Mouse (Mus musculus): Measurements from ENCODE around the gene Gm45837. TPM values are rescaled to one million over a fixed set of nuclear protein-coding genes. Genes with fewer than 3 reads are reported as not detected.

Gene Gm45837
- total RNA-seq, 1 experiment = not detected

- no peak overlapping the region for H3K27ac ChIP-seq (ENCODE audit: insufficient read depth, low read depth, low read length, poor library complexity, severe bottlenecking)
- no peak overlapping the region for H3K9ac ChIP-seq (ENCODE audit: insufficient read depth, low read depth, low read length, poor library complexity, severe bottlenecking)
- H3K36me3 ChIP-seq (ENCODE audit: control insufficient read depth, insufficient read depth, low read length, poor library complexity, severe bottlenecking) = no peaks in the 10 kb centered on the region
- peaks cover 0 to 3% of the 10 kb centered on the region in 2 experiments; a peak in 1 of 4 replicates for H3K4me1 ChIP-seq (ENCODE audit: control insufficient read depth in 2 of 2, insufficient read depth in 2 of 2, low read length in 2 of 2, poor library complexity in 1 of 2)
- DNase-seq (ENCODE audit: low read depth, low spot score) = no peak
- in situ Hi-C loops (cut with MboI; ENCODE audit: low sequenced_read_pairs in 2 of 2, unreplicated experiment in 2 of 2) = no loop called here
- no peaks in the 10 kb centered on the region for H3K9me3 ChIP-seq (ENCODE audit: control insufficient read depth, insufficient read depth, low read depth, low read length)
- no peak overlapping the region for H3K4me3 ChIP-seq (ENCODE audit: insufficient read depth in 1 of 2, low read depth in 1 of 2, low read length in 2 of 2, poor library complexity in 1 of 2, severe bottlenecking in 1 of 2)
- TF ChIP-seq ZC3H11A (IDR thresholded peaks at IDR 0.05; ENCODE audit: borderline replicate concordance, low read depth, low read length) (no peak), MAFK (IDR thresholded peaks at IDR 0.05; ENCODE audit: insufficient read depth, low read depth, low read length) (no peak), HCFC1 (IDR thresholded peaks at IDR 0.05; ENCODE audit: borderline replicate concordance, insufficient read depth, low read length) (no peak), CHD2 (IDR thresholded peaks at IDR 0.05; ENCODE audit: low read depth, low read length) (no peak), ZNF384 (IDR thresholded peaks at IDR 0.05; ENCODE audit: low read depth, low read length) (no peak)
Observed at GRCm38 (mm10) chr7:101480671-101481070, 70.0 kb downstream of the Gm45837 start.

- in situ Hi-C loops (cut with MboI; ENCODE audit: low sequenced_read_pairs in 2 of 2, unreplicated experiment in 2 of 2) = no loop called here
- TF ChIP-seq MAFK (IDR thresholded peaks at IDR 0.05; ENCODE audit: insufficient read depth, low read depth, low read length) (no peak), CHD2 (IDR thresholded peaks at IDR 0.05; ENCODE audit: low read depth, low read length) (no peak), HCFC1 (IDR thresholded peaks at IDR 0.05; ENCODE audit: borderline replicate concordance, insufficient read depth, low read length) (no peak), ZC3H11A (IDR thresholded peaks at IDR 0.05; ENCODE audit: borderline replicate concordance, low read depth, low read length) (no peak), ZNF384 (IDR thresholded peaks at IDR 0.05; ENCODE audit: low read depth, low read length) (no peak)
- Histone ChIP-seq H3K36me3 (ENCODE audit: control insufficient read depth, insufficient read depth, low read length, poor library complexity, severe bottlenecking) (no peaks in the 10 kb centered on the region), H3K27ac (ENCODE audit: insufficient read depth, low read depth, low read length, poor library complexity, severe bottlenecking) (no peak overlapping the region), H3K9ac (ENCODE audit: insufficient read depth, low read depth, low read length, poor library complexity, severe bottlenecking) (no peak overlapping the region), H3K4me3 (ENCODE audit: insufficient read depth in 1 of 2, low read depth in 1 of 2, low read length in 2 of 2, poor library complexity in 1 of 2, severe bottlenecking in 1 of 2) (no peak overlapping the region), H3K9me3 (ENCODE audit: control insufficient read depth, insufficient read depth, low read depth, low read length) (no peaks in the 10 kb centered on the region), H3K4me1 (ENCODE audit: control insufficient read depth in 2 of 2, insufficient read depth in 2 of 2, low read length in 2 of 2, poor library complexity in 1 of 2) (peaks cover 0 to 4% of the 10 kb centered on the region in 2 experiments; a peak in 1 of 4 replicates)
- no peak for DNase-seq (ENCODE audit: low read depth, low spot score)
Observed at GRCm38 (mm10) chr7:101481872-101482498, 71.3 kb downstream of the Gm45837 start.

DNA sequence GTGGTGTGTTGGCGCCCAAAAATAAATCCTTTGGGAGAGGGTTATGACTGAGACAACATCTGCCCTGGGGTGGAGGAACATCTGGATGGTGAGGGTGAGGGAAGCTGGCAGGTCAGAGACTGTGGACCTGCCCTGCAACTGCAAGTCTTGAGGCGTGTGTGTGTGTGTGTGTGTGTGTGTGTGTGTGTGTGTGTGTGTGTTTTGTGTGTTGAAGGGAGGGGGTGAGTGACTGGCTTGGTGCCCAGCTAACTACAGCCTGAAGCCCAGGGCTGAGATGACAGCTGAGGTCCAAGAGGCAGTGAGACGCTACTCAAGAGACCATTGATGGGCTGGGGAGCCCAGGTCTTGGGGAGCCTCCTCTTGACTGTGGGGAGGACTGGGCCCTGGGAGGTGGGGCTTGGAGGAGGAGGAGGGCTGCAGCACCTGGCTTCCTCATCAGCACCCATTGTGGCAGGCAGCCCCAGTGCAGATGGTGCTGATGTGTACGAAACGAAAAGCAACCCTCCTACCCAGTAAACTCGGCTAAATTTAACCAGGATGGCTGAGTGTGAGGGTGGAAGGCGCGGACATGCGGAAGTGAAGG lies 71.9 kb downstream of the Gm45837 start:
- Histone ChIP-seq H3K27ac (ENCODE audit: insufficient read depth, low read depth, low read length, poor library complexity, severe bottlenecking) (no peak overlapping the region), H3K9ac (ENCODE audit: insufficient read depth, low read depth, low read length, poor library complexity, severe bottlenecking) (no peak overlapping the region), H3K4me3 (ENCODE audit: insufficient read depth in 1 of 2, low read depth in 1 of 2, low read length in 2 of 2, poor library complexity in 1 of 2, severe bottlenecking in 1 of 2) (no peak overlapping the region), H3K9me3 (ENCODE audit: control insufficient read depth, insufficient read depth, low read depth, low read length) (no peaks in the 10 kb centered on the region), H3K4me1 (ENCODE audit: control insufficient read depth in 2 of 2, insufficient read depth in 2 of 2, low read length in 2 of 2, poor library complexity in 1 of 2) (peaks cover 0 to 6% of the 10 kb centered on the region in 2 experiments; a peak in 1 of 4 replicates), H3K36me3 (ENCODE audit: control insufficient read depth, insufficient read depth, low read length, poor library complexity, severe bottlenecking) (no peaks in the 10 kb centered on the region)
- DNase-seq (ENCODE audit: low read depth, low spot score) = no peak
- in situ Hi-C loops (cut with MboI; ENCODE audit: low sequenced_read_pairs in 2 of 2, unreplicated experiment in 2 of 2) = no loop called here
- TF ChIP-seq CHD2 (IDR thresholded peaks at IDR 0.05; ENCODE audit: low read depth, low read length) (no peak), ZNF384 (IDR thresholded peaks at IDR 0.05; ENCODE audit: low read depth, low read length) (no peak)

GRCm38 (mm10) chr7:101483498-101484115 lies 72.9 kb downstream of the Gm45837 start:
- in situ Hi-C loops (cut with MboI; ENCODE audit: low sequenced_read_pairs in 2 of 2, unreplicated experiment in 2 of 2) = no loop called here
- H3K36me3 ChIP-seq (ENCODE audit: control insufficient read depth, insufficient read depth, low read length, poor library complexity, severe bottlenecking) = no peaks in the 10 kb centered on the region
- H3K4me1 ChIP-seq (ENCODE audit: control insufficient read depth in 2 of 2, insufficient read depth in 2 of 2, low read length in 2 of 2, poor library complexity in 1 of 2) = peaks cover 0 to 3% of the 10 kb centered on the region in 2 experiments; a peak in 1 of 4 replicates
- TF ChIP-seq CHD2 (IDR thresholded peaks at IDR 0.05; ENCODE audit: low read depth, low read length) (no peak), HCFC1 (IDR thresholded peaks at IDR 0.05; ENCODE audit: borderline replicate concordance, insufficient read depth, low read length) (no peak), ZNF384 (IDR thresholded peaks at IDR 0.05; ENCODE audit: low read depth, low read length) (no peak), MAFK (IDR thresholded peaks at IDR 0.05; ENCODE audit: insufficient read depth, low read depth, low read length) (no peak), ZC3H11A (IDR thresholded peaks at IDR 0.05; ENCODE audit: borderline replicate concordance, low read depth, low read length) (no peak)
- no peak for DNase-seq (ENCODE audit: low read depth, low spot score)
- H3K9ac ChIP-seq (ENCODE audit: insufficient read depth, low read depth, low read length, poor library complexity, severe bottlenecking) = no peak overlapping the region
- H3K27ac ChIP-seq (ENCODE audit: insufficient read depth, low read depth, low read length, poor library complexity, severe bottlenecking) = no peak overlapping the region
- H3K4me3 ChIP-seq (ENCODE audit: insufficient read depth in 1 of 2, low read depth in 1 of 2, low read length in 2 of 2, poor library complexity in 1 of 2, severe bottlenecking in 1 of 2) = no peak overlapping the region
- H3K9me3 ChIP-seq (ENCODE audit: control insufficient read depth, insufficient read depth, low read depth, low read length) = no peaks in the 10 kb centered on the region

All from ES-E14 (cell line).